Mouse (Mus musculus) retina, postnatal 7 days (tissue): ENCODE measurements around the gene Slc34a1.
A peak's percentile ranks its signal among the peaks of the same experiment; 100 is the strongest.

Experiments used
- DNase-seq: peaks from one replicate; pipeline ENCODE4 v3.0.0-alpha.2; 2012; ENCODE audit warnings: low read depth, low spot score

Gene Slc34a1

DNA sequence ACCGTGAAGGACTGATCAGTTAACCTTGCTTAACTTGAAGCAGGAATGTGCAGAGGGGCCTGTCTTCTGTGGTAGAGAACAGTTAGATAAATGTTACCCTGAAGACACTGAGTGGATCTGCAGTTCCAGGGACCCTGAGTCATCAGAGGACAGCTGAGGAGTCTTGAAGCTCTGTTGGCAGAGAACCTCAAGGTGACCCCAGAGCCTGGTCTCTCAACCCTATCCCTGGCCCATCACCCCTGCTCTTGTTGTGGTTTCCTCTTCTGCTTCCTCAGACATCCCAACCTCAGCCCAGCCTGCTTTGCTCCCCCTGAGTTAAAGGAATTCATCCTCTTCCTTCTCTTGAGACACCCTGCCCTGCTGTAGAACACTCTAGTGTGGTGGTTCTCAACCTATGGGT lies at the start of gene Slc34a1:
Gene Slc34a1, plus strand, starts transcription at position 100 of the 400 bp plus-strand sequence.
- no peak for DNase-seq

DNA sequence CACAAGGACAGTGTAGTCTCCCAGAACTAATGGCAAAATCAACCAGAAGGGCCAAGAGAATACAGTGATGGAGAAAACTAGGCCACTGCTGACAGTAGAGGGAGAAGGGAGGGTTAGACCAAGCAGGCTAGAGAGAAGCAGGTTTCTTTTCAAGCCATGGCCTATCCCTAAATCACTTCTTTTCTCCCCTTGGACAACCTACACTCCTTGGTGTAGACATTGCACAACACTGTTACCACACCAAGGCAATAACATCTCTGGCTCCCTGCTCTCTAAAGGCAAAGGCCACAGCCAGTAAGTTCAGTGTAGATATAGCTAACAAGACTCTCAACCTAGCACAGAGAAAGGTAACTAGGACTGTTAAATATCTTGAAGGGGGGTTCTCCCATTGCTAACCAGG lies 36.8 kb upstream of the Slc34a1 start:
- no peak for DNase-seq

DNA sequence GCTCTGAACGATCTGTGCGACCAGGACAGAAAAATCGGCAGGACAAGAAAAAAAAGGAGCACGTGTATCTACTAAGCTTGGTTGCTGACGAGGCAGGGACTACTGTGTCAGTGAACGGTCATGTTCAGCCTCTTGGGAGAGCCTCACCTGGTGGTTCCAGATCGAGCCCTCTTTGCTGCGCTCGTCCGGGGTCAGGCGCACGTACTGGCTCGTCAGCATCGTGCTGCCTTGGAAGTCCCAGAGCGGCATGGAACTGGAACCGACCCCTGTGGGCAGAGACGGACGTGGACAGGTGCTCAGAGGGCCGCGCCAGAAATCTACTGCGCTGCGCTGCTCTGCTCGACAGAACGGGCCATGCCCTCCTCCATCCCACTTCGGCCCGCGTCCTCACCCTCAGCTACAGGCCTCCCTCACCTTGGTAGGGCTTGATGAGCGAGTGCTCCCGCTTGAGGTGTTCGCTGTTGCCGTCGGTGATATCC lies 36.0 kb upstream of the Slc34a1 start:
- DNase-seq = no peak

DNA sequence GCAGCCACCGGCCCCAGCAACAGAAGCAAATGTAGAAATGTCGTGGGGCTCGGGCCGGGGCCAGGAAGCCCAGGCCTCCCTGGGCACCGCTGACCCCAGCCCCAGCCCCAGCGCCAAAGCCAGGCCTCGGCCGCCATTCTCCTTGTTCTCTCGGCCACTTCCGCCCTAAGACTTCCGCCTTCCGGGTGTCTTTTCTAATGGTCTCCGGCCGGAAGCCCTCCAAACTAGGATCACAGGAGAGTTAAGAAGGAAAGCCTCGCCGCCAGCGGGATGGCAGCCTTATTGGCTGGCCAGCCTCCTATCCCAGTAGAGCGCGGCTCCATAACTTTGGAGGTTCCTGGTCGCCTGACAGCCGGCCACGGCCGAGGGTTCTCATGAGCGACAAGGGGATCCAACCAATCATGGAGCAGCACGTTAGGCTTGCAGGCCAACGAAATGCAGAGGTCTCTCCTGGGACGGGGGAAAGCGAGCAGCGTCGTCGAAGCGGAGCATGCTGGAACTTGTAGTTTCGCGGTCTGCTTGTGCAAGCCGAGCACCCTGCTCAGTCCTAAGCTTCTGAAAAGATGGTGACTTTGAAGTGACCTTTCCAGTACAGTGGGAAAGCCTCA lies 35.4 kb upstream of the Slc34a1 start, which contains the start of gene Lman2:
Gene Lman2, minus strand, starts transcription at position 331 of the 608 bp plus-strand sequence.
- DNase-seq = peak; percentile 94

DNA sequence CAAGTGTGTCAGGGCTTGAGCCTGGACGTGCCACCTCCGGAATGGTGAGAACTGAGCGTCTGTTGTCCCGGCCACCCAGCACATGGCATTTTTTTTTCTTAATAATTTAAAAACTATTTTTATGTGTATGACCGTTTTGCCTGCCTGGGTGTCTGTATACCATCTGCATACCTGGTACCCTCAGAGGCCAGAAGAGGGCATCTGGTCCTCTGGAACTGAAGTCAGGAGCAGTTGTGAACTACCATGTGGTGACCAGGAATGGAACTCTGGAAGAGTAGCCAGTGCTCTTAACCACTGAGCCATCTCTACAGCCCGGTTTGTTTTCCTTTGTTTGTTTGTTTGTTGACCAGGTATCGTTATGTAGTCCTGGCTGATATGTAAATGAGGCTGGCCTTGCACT lies 29.6 kb upstream of the Slc34a1 start:
- DNase-seq = no peak

DNA sequence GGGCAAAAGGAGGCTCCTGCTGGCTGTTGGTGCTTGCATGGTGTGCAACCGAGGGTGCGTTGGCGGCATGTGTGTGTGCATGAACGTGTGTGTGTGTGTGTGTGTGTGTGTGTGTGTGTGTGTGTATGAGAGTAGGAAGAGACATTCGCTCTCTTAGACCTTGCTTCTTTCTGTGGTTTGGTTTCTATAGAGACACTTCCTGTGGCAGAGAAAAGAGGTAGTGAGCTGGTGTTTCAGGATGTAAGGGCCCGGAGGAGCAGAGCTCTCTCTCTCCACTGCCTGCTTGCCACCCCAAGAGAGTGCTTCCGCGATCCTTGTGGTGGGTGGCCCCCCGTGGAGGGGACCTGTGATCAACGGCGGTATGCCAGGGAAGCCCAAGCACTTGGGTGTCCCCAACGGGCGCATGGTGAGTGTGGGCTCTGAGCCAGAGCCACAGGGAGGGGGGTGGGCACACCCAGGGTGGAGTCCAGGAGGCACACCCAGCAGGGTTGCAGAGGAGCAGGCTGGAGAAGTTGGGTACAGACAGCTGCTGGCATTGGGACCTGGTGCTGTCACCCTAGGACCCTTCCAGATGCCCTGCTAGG lies 28.4 kb upstream of the Slc34a1 start, which contains the start of gene Rgs14:
Gene Rgs14, plus strand, starts transcription at position 202 of the 584 bp plus-strand sequence.
- DNase-seq = no peak

DNA sequence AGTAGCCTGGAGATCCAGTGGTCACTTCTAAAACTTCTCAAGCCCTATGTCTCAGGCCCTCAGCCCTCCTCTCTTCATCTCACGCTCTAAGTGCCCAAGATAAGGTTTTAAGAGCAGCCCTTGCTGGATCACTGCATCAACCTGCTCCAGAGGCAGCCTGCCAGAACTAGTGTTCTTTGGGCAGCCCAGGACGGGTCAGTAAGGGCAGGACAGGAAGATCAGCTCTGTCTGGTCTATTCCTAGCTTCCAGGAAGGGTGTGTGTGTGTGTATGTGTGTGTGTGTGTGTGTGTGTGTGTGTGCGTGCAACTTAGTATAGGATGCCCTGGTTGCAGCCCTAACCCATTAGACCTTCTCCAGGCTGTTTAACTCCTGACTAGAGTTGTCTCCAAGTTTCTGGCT lies 27.8 kb upstream of the Slc34a1 start:
- no peak for DNase-seq

DNA sequence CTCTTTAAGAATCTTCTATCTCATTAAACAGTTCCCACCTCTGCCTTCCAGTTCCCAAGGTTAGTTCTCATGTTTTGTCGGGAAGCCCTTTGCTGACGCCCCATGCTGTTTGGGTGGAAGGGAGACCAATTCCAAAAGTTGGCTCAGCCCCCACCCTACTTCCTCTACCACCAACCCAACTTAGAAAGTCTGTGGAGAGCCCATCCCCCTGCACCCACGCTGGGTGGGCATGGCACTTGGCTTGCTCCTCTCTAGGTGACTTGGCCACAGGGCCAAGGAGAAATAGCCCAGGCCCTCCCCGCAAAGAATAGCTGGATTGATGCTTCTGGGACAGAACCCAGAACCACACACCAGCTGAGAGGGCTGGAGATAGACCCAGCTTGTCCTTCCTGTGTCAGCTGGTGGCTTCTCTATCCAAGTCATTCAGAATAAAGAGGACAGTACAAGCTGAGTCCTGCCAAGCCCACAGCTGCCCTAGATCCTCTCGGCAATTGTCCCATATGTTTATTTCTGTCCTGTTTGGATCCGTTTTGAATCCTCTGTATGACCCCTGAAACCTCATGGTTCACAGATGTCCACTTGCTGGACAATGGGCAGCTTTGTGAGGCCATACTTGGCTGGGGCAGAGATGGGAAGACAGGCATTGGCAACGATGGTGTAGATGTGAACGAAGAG lies 26.8 kb upstream of the Slc34a1 start:
- no peak for DNase-seq

DNA sequence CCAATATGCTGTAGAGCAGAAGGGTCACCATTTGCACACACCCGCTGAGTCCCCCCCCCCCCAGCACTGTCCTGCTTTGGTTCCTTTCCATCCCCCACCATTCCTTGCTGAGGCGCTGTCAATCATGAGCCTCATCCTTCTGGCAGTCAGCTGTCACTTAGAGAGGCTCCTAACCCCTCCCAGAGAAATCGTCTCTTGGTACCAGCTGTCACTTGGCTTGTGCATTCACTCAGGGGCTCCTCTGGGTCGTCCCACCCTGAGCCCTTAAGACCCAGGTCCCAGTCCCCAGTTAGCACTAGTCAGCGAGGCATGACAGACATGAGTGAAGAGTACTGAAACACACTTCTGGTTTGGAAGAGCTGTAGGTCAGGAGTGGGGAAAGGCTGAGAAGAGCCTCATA lies 26.2 kb upstream of the Slc34a1 start:
- no peak for DNase-seq

DNA sequence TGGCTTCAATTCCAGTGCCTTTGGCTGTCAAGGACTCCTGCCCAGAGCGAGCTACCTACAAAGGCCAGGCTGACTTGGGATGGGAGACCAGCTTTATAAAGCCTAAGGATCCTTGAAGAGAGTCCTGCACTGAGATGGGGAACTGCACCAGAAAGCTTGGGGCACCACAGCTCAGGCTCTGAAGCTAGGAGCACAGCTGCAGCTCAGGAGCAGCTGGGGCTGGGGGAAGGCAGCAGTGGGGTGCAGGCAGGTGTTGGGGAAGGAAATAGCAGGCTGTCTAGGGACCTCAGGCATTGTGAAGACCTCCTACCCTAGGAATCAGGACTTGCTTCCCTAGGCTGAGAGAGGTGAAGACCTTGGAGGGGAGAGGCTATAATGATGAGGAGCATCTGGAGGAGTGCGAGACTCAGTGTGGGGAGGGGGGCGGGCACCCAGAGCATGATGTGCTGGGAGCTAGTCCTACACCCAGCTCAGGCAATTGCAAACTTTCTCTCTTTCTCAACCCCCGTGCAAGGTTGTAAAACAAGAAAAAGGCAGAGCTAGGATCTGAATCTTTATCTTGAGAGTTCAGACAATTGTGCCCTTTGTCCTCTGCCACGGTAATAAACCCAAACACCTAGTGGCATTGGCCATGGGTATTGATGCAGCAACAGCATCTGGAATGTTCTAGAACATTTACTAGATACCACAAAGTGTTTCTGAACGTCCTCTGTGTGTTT lies 23.6 kb upstream of the Slc34a1 start:
- no peak for DNase-seq

DNA sequence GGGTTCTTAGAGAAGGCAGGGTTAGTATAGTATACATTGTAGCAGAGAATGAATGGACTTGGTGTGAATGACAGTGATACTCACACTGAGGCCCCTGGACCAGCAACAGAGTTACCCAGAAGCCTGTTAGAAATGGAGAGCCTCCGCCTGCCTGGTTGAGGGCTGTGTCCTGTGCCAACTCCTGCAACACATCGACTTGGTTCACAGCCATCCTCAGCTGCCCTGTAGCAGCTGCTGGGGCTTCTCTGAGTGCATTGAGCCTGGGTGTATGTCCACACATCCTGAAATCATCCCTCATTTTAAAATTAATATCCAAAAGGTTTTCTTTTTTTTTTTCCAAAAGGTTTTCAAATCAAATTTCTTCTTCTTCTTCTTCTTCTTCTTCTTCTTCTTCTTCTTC lies 22.1 kb upstream of the Slc34a1 start:
- DNase-seq = no peak

DNA sequence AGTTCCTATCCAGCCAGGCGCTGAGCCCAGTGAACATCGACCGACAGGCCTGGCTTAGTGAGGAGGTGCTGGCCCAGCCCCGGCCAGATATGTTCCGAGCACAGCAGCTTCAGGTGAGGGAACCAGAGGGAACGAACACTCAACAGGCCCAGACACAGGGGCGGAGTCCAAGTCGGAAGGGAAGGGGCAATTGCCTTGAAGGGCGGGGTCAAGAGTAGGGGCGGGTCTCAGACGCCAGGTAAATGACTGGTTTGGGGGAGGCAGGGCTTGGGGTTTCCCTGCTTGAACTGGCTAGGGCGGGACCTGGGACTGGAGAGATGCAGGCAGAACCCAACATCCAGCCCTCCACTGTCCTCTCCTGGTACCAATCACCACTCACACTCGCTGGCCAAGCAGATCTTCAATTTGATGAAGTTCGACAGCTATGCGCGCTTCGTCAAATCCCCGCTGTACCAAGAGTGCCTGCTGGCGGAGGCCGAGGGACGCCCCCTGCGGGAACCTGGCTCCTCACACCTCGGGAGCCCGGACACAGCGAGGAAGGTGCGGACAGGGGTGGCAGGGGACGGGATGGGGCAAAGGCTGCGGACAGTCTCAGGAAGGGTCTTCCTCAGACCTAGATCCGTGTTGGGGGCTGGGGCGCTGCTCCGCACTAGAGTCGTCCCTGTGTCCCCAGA lies 18.9 kb upstream of the Slc34a1 start:
- no peak for DNase-seq

DNA sequence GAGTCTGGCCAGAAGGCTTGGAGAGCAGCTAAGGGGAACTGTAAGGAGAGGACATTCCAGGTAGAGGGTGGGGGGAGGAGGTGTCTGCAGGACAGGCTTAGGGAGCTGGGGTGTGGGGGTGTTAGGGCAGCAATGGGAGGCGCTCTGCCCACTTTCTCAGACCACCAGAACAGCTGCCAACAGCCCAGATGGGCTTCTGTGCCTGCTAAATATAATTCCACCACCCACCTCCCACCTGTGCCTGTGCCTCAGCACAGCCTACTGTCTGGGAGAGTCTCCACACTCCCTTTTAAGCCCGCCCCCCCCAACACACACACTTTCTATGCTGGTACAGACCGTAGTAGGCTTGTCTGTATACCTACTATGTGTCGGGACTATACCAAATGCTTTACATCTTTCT lies 16.2 kb upstream of the Slc34a1 start:
- DNase-seq = no peak

DNA sequence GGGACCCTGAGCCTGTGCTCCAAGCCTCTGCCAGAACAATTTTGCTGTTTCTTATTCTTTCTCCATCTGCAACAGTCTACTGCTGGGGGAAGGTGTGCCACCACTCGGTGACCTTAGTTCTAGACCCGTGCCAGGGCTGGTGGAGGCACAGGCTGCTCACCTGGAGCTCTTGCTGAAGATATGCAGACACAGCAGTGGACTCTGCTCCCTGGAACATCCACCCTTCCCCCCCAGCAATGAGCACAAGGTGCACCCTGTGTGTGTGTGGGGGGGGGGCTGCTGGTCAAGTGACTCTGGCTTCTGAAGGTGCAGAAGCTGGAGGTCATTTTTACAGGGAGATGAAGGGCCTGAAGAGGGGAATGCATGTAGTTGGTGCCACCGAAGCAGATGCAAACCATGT lies 7.3 kb upstream of the Slc34a1 start:
- no peak for DNase-seq

DNA sequence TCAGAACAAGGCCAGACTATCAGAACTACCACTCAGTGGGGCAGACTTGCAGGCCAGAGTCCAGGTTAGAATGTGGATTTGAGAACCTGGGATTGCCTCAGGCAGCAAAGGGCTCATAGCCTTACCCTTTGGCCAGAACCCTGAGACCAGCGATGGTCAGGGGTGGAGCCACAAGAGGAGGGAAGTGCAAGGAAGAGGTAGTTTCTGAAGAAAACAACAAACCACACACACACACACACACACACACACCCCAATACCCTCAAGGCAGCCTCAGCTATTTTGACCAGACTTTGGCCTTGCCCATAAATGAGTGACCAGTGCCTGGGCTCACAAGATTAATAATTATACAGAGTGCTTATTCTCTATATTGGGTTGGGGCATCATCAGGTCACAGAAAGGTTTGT lies 6.4 kb upstream of the Slc34a1 start:
- no peak for DNase-seq

DNA sequence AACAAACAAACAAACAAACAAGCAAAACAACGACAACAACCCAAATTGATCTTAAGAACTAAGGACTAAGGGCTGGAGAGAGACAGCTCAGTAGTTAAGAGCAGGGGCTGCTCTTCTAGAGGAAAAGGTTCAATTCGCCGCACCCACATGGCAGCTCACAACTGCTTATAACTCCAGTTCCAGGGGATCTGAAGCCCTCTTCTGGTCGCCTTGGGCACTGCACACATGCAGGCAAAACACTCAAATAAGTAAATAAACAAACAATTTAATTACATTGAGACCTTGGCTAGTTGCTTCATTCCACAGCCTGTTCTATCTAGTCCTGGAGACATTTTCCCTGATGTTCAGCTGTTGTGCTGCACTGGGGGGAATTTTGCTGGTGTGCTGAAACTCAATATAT lies 5.1 kb upstream of the Slc34a1 start:
- no peak for DNase-seq

DNA sequence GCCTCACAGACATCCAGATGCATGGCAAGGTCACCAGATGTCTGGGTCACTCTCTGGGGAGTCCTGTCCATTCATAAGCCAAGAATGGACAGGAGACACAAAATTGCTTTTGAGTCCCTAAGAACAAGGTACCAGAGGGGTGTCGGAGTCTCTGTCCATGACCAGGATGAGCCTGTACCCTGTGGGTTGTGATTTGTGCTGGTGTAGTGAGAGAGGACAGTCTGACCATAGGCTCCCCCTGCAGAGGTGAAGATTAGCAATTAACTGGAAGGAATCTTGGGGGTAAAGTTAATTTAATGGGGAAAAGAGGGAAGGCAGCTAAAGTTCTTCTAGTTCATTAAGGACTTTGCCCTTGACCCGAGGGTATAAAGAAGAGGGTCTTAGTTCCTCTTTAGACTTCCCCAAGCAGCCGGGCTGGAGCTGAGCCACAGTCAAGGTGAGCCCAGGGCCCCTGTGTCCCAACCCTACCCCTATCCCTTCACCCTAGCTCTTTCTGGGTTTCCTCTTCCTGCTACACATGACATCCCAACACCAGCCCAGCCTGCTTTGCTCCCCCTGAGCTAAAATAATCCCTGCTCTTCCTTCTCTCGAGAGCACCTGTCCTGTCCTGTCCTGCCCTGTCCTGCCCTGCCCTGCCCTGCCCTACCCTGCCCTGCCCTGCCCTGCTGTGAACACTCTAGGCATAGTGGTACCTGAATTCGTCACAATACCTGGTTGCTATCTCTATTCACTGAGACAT lies 1.5 kb downstream of the Slc34a1 start:
- DNase-seq = no peak

DNA sequence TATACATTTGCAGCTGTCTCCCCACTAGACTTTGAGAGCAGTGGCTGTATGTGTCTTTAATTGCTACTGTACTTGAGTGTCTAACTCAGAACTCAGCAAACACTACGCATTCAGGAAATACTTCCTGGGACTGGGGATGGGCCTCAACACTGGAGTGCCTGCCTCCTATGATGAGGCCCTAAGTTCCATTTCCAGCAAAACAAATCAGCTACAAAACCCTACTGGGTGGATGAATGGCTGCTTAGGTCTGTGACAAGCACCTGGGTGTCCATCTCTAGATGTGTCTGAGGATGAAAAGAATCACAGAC lies 2.0 kb downstream of the Slc34a1 start:
- no peak for DNase-seq

DNA sequence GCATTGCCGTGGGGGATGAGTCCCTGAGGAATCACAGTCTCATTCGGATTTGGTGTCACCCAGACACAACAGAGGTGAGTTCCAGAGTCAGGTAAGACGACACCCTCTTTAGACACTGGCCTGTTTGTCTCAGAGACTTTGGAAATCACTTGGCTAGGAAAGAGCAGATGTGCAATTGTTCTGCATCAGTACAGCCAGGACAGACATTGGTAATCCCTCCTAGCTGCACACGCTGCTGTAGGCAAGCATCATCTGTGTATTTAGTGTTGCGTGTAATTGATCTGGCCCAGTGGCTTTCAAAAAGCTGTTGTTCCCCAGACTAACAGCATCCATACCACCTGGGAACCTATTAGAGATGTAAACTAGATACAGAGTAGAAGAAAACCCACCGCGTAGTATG lies 5.3 kb downstream of the Slc34a1 start:
- DNase-seq = no peak

DNA sequence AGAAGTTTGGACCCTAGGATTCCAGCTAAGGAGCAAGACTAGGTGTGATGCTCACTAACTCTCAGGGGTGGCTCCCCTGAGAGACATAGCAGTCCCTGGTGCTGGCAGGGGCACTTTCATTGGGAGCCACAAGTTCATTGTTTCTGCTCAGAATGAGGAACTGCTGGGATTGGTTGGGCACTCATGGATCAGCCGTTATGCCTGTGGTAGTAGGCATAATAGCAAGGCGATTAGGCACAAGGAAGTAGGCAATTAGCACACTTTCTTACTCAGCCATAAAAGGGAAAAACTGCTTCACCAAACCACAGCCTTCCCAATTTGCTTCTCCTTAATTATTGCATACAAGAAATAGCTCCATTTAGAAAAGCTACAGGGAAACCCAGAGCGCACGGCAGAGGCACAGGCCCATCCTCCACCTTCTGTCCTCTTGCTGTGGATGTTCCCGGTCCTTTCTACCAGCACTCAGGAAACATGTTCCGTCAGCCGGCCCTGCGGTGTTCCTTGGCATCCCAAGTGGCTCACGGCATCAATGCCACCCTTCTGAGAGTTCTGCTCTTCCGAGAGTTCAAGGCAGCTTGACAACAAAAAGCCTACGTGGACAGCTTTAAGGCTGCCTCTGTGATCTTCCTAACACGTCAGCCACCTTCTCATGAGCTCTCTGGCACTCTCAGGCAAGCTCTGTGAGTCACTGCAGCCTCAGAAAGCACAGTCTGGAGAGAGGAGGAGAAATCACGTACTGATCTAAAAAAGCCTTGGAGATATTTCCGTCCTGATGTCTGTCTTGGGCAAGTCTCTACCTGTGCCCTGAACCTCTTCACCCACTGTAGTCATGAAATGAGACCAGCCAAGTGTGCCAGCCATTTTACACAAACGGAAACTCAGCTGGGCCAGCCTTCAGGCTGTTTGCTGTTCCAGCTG lies 6.2 kb downstream of the Slc34a1 start:
- DNase-seq = no peak
